Mouse (Mus musculus): ENCODE results near the gene Hist1h2ah. TPM values are rescaled to one million over a fixed set of nuclear protein-coding genes. Genes with fewer than 3 reads are reported as not detected.
"Not testable (repeated sequence)": the region's sequence is repeated elsewhere in the genome, so short reads cannot be mapped to it uniquely, and the experiment has no call there.

Gene Hist1h2ah
- polyA plus RNA-seq (2015; fragmentation: Nextera tagmentation; extraction: Ambion mirVana) = 4.1 and 11.0 TPM in 2 replicates

GRCm38 (mm10) chr13:22035267-22036148, at the start of gene Hist1h2ah, which contains the start of gene Hist1h2bk:
Hist1h2ah (minus strand) TSS chr13:22035568.
Hist1h2bk (plus strand) TSS chr13:22035870.
- peak within 1 kb of the TSS; percentile 53 for H3K4me3 ChIP-seq
- 0% methylated on average over 26 of the region's 69 CpGs for WGBS
- H3K9me3 ChIP-seq; H3K36me3 ChIP-seq; H3K27me3 ChIP-seq (replicated peaks): not testable (repeated sequence)
- H3K4me2 ChIP-seq = peak within 1 kb of the TSS; percentile 78
- ATAC-seq (ENCODE audit: extremely low read depth, insufficient number of reproducible peaks, low FRiP score, low TSS enrichment) = peak; percentile 85
- peak within 1 kb of the TSS; percentile 81 for H3K27ac ChIP-seq (replicated peaks)
- H3K4me1 ChIP-seq = peaks cover 38% of the 10 kb centered on the region
- peak within 1 kb of the TSS; percentile 84 for H3K9ac ChIP-seq

- not testable (repeated sequence) for H3K27me3 ChIP-seq (replicated peaks); H3K4me3 ChIP-seq; ATAC-seq (ENCODE audit: extremely low read depth, insufficient number of reproducible peaks, low FRiP score, low TSS enrichment); H3K36me3 ChIP-seq; H3K4me2 ChIP-seq; H3K27ac ChIP-seq (replicated peaks); H3K4me1 ChIP-seq; H3K9ac ChIP-seq; H3K9me3 ChIP-seq
- WGBS = 75% methylated on average over 1 of the region's 1 CpGs
Measured at GRCm38 (mm10) chr13:22084140-22084539, 48.8 kb upstream of the Hist1h2ah start, which contains the start of gene Vmn1r188. Vmn1r188 (plus strand) TSS chr13:22084440.

- H3K9me3 ChIP-seq = no peaks in the 10 kb centered on the region
- H3K4me1 ChIP-seq = no peaks in the 10 kb centered on the region
- H3K27me3 ChIP-seq (replicated peaks) = no peaks in the 10 kb centered on the region
- ATAC-seq (ENCODE audit: extremely low read depth, insufficient number of reproducible peaks, low FRiP score, low TSS enrichment) = no peak
- H3K4me3 ChIP-seq = no peak overlapping the region
- no peak overlapping the region for H3K9ac ChIP-seq
- H3K4me2 ChIP-seq = no peak overlapping the region
- no peaks in the 10 kb centered on the region for H3K36me3 ChIP-seq
- no peak overlapping the region for H3K27ac ChIP-seq (replicated peaks)
- WGBS = 33% methylated on average over 1 of the region's 1 CpGs
Measured at GRCm38 (mm10) chr13:22063468-22063867, 28.1 kb upstream of the Hist1h2ah start.

GRCm38 (mm10) chr13:22061422-22061821, 26.1 kb upstream of the Hist1h2ah start:
- H3K36me3 ChIP-seq = no peaks in the 10 kb centered on the region
- no peak overlapping the region for H3K4me3 ChIP-seq
- no peak for ATAC-seq (ENCODE audit: extremely low read depth, insufficient number of reproducible peaks, low FRiP score, low TSS enrichment)
- H3K9me3 ChIP-seq = no peaks in the 10 kb centered on the region
- no peak overlapping the region for H3K4me2 ChIP-seq
- H3K27ac ChIP-seq (replicated peaks) = no peak overlapping the region
- no peaks in the 10 kb centered on the region for H3K4me1 ChIP-seq
- WGBS = 61% methylated on average over 1 of the region's 1 CpGs
- H3K27me3 ChIP-seq (replicated peaks) = no peaks in the 10 kb centered on the region
- H3K9ac ChIP-seq = no peak overlapping the region

- Histone ChIP-seq H3K9me3 (no peaks in the 10 kb centered on the region), H3K27ac (replicated peaks) (no peak overlapping the region), H3K4me1 (peaks cover 7% of the 10 kb centered on the region), H3K27me3 (replicated peaks) (no peaks in the 10 kb centered on the region), H3K36me3 (no peaks in the 10 kb centered on the region), H3K4me3 (no peak overlapping the region), H3K4me2 (no peak overlapping the region), H3K9ac (no peak overlapping the region)
- WGBS = 89% methylated on average over 1 of the region's 1 CpGs
- no peak for ATAC-seq (ENCODE audit: extremely low read depth, insufficient number of reproducible peaks, low FRiP score, low TSS enrichment)
Measured at GRCm38 (mm10) chr13:22053754-22054153, 18.4 kb upstream of the Hist1h2ah start.

- no peak for ATAC-seq (ENCODE audit: extremely low read depth, insufficient number of reproducible peaks, low FRiP score, low TSS enrichment)
- H3K27ac ChIP-seq (replicated peaks) = peak overlapping the region; percentile 85
- 10% methylated on average over 5 of the region's 5 CpGs for WGBS
Measured at GRCm38 (mm10) chr13:22051523-22051859, 16.1 kb upstream of the Hist1h2ah start.

GRCm38 (mm10) chr13:22050591-22051522, 15.5 kb upstream of the Hist1h2ah start:
- no peaks in the 10 kb centered on the region for H3K9me3 ChIP-seq
- peak overlapping the region; percentile 81 for H3K9ac ChIP-seq
- ATAC-seq (ENCODE audit: extremely low read depth, insufficient number of reproducible peaks, low FRiP score, low TSS enrichment) = peak; percentile 92
- H3K36me3 ChIP-seq = no peaks in the 10 kb centered on the region
- peak overlapping the region; percentile 85 for H3K27ac ChIP-seq (replicated peaks)
- under 1% methylated on average over 52 of the region's 52 CpGs for WGBS
- peaks cover 7% of the 10 kb centered on the region for H3K4me1 ChIP-seq
- H3K4me2 ChIP-seq = peak overlapping the region; percentile 77
- no peaks in the 10 kb centered on the region for H3K27me3 ChIP-seq (replicated peaks)
- H3K4me3 ChIP-seq = peak overlapping the region; percentile 58

More at GRCm38 (mm10) chr13:22051523-22051859, 16.1 kb upstream of the Hist1h2ah start:
- peak overlapping the region; percentile 58 for H3K4me3 ChIP-seq
- H3K27me3 ChIP-seq (replicated peaks) = no peaks in the 10 kb centered on the region
- peaks cover 7% of the 10 kb centered on the region for H3K4me1 ChIP-seq
- H3K4me2 ChIP-seq = peak overlapping the region; percentile 77
- peak overlapping the region; percentile 81 for H3K9ac ChIP-seq
- H3K36me3 ChIP-seq = no peaks in the 10 kb centered on the region
- H3K9me3 ChIP-seq = no peaks in the 10 kb centered on the region

GRCm38 (mm10) chr13:22049737-22050440, 14.5 kb upstream of the Hist1h2ah start:
- Histone ChIP-seq H3K4me3 (peak overlapping the region; percentile 58), H3K36me3 (no peaks in the 10 kb centered on the region), H3K9me3 (no peaks in the 10 kb centered on the region), H3K9ac (peak overlapping the region; percentile 81), H3K4me1 (peaks cover 7% of the 10 kb centered on the region), H3K27me3 (replicated peaks) (no peaks in the 10 kb centered on the region), H3K27ac (replicated peaks) (peak overlapping the region; percentile 85), H3K4me2 (peak overlapping the region; percentile 77)
- under 1% methylated on average over 14 of the region's 14 CpGs for WGBS
- ATAC-seq (ENCODE audit: extremely low read depth, insufficient number of reproducible peaks, low FRiP score, low TSS enrichment) = no peak

GRCm38 (mm10) chr13:22049041-22049440, 13.7 kb upstream of the Hist1h2ah start:
- Histone ChIP-seq H3K9ac (no peak overlapping the region), H3K27me3 (replicated peaks) (no peaks in the 10 kb centered on the region), H3K4me2 (no peak overlapping the region), H3K4me1 (peaks cover 13% of the 10 kb centered on the region), H3K36me3 (no peaks in the 10 kb centered on the region), H3K9me3 (no peaks in the 10 kb centered on the region), H3K4me3 (no peak overlapping the region), H3K27ac (replicated peaks) (no peak overlapping the region)
- WGBS = 80% methylated on average over 2 of the region's 2 CpGs
- no peak for ATAC-seq (ENCODE audit: extremely low read depth, insufficient number of reproducible peaks, low FRiP score, low TSS enrichment)

- Histone ChIP-seq H3K4me1 (peaks cover 33% of the 10 kb centered on the region), H3K4me3 (no peak overlapping the region), H3K36me3 (no peaks in the 10 kb centered on the region), H3K9ac (no peak overlapping the region), H3K4me2 (no peak overlapping the region), H3K27me3 (replicated peaks) (no peaks in the 10 kb centered on the region), H3K27ac (replicated peaks) (no peak overlapping the region), H3K9me3 (no peaks in the 10 kb centered on the region)
- no peak for ATAC-seq (ENCODE audit: extremely low read depth, insufficient number of reproducible peaks, low FRiP score, low TSS enrichment)
- WGBS = 48% methylated on average over 2 of the region's 2 CpGs
Measured at GRCm38 (mm10) chr13:22045311-22045710, 9.9 kb upstream of the Hist1h2ah start.
